Mouse (Mus musculus) embryonic facial prominence, embryonic 15.5 days (tissue): ENCODE measurements at regions not wholly inside any gene's neighbourhood (a gene's known extent, or its start where the extent isn't known, plus 50 kb on each side); places are given as distances from the start of the nearest gene placed in this dataset.
"Not testable (repeated sequence)": the region's sequence is repeated elsewhere in the genome, so short reads cannot be mapped to it uniquely, and the experiment has no call there.

ENCODE experiments used
- ATAC-seq: fragments of 200-750 bp; cut with Nextera tagmentation; 2 replicates; pipeline ENCODE4 v1.8.0; 2017; ENCODE audit warnings: low read depth, moderate TSS enrichment; ENCODE audit not compliant: insufficient number of reproducible peaks, low FRiP score, low TSS enrichment
- H3K27ac ChIP-seq: fragments of 300-500 bp; sonication (generic); replicated peaks from 2 replicates; pipeline ENCODE4 v1.5.1; 2015; ENCODE audit warnings: mild to moderate bottlenecking, inconsistent platforms
- H3K27me3 ChIP-seq: fragments of 300-500 bp; sonication (generic); 2 replicates; pipeline ENCODE4 v1.6.1; 2015; ENCODE audit warnings: inconsistent platforms
- H3K36me3 ChIP-seq: fragments of 300-500 bp; sonication (generic); 2 replicates; pipeline ENCODE4 v1.6.1; 2015; ENCODE audit warnings: mild to moderate bottlenecking, inconsistent platforms
- H3K4me1 ChIP-seq: fragments of 300-500 bp; sonication (generic); 2 replicates; pipeline ENCODE4 v1.6.1; 2015; ENCODE audit warnings: inconsistent platforms
- H3K4me2 ChIP-seq: fragments of 300-500 bp; sonication (generic); replicated peaks from 2 replicates; pipeline ENCODE4 v1.6.1; 2015; ENCODE audit warnings: mild to moderate bottlenecking, inconsistent platforms
- H3K4me3 ChIP-seq: fragments of 300-500 bp; sonication (generic); replicated peaks from 2 replicates; pipeline ENCODE4 v1.5.1; 2015; ENCODE audit warnings: mild to moderate bottlenecking, inconsistent platforms
- H3K9ac ChIP-seq: fragments of 300-500 bp; sonication (generic); 2 replicates; pipeline ENCODE4 v1.6.1; 2015; ENCODE audit warnings: inconsistent platforms
- H3K9me3 ChIP-seq: fragments of 300-500 bp; sonication (generic); replicated peaks from 2 replicates; pipeline ENCODE4 v1.6.1; 2016; ENCODE audit warnings: inconsistent platforms
- WGBS: fragments of 180-500 bp; shearing (Covaris S2); methylation state at CpG from one replicate; pipeline ENCODE4 v1.1.7; 2015; 5-methylcytosine and 5-hydroxymethylcytosine counted together

- 77% methylated on average over 2 of the region's 2 CpGs for WGBS
- H3K9ac ChIP-seq, result not testable (repeated sequence)
These were observed 257.5 kb upstream of the Pik3r1 start for GRCm38 (mm10) chr13:102025547-102025946.

GRCm38 (mm10) chr13:102031416-102031815 lies 263.4 kb upstream of the Pik3r1 start:
- Histone ChIP-seq H3K9ac (no peak overlapping the region), H3K4me2 (no peak overlapping the region), H3K4me1 (no peaks in the 10 kb centered on the region), H3K4me3 (no peak overlapping the region), H3K27ac (no peak overlapping the region), H3K36me3 (no peaks in the 10 kb centered on the region), H3K9me3 (no peaks in the 10 kb centered on the region), H3K27me3 (no peaks in the 10 kb centered on the region)
- ATAC-seq, result no peak
- WGBS, result 36% methylated on average over 4 of the region's 4 CpGs

More at GRCm38 (mm10) chr13:102025547-102025946, 257.5 kb upstream of the Pik3r1 start:
- H3K27ac ChIP-seq, H3K36me3 ChIP-seq, H3K27me3 ChIP-seq, ATAC-seq, H3K4me3 ChIP-seq, H3K9me3 ChIP-seq, H3K4me2 ChIP-seq, H3K4me1 ChIP-seq: not testable (repeated sequence)

- 49% methylated on average over 4 of the region's 4 CpGs for WGBS
- Histone ChIP-seq H3K9me3 (no peaks in the 10 kb centered on the region), H3K36me3 (no peaks in the 10 kb centered on the region), H3K4me2 (no peak overlapping the region), H3K27ac (no peak overlapping the region), H3K9ac (no peak overlapping the region), H3K4me1 (no peaks in the 10 kb centered on the region), H3K27me3 (no peaks in the 10 kb centered on the region), H3K4me3 (no peak overlapping the region)
- no peak for ATAC-seq
These were observed 266.5 kb upstream of the Pik3r1 start for GRCm38 (mm10) chr13:102034484-102034883.

GRCm38 (mm10) chr13:102036001-102036400 lies 268.0 kb upstream of the Pik3r1 start:
- no peaks in the 10 kb centered on the region for H3K36me3 ChIP-seq
- WGBS, result 64% methylated on average over 5 of the region's 5 CpGs

GRCm38 (mm10) chr13:102036819-102037624 lies 269.0 kb upstream of the Pik3r1 start:
- 73% methylated on average over 7 of the region's 7 CpGs for WGBS
- Histone ChIP-seq H3K4me2 (no peak overlapping the region), H3K27me3 (no peaks in the 10 kb centered on the region), H3K36me3 (no peaks in the 10 kb centered on the region), H3K27ac (no peak overlapping the region), H3K9ac (no peak overlapping the region), H3K4me3 (no peak overlapping the region), H3K4me1 (no peaks in the 10 kb centered on the region), H3K9me3 (no peaks in the 10 kb centered on the region)
- no peak for ATAC-seq

More at GRCm38 (mm10) chr13:102036001-102036400, 268.0 kb upstream of the Pik3r1 start:
- no peaks in the 10 kb centered on the region for H3K4me1 ChIP-seq
- H3K4me3 ChIP-seq, result no peak overlapping the region
- no peak for ATAC-seq
- H3K27ac ChIP-seq, result no peak overlapping the region
- no peak overlapping the region for H3K4me2 ChIP-seq
- no peak overlapping the region for H3K9ac ChIP-seq
- H3K9me3 ChIP-seq, result no peaks in the 10 kb centered on the region
- H3K27me3 ChIP-seq, result no peaks in the 10 kb centered on the region

GRCm38 (mm10) chr13:102060213-102060612 lies 292.2 kb upstream of the Pik3r1 start:
- no peak for ATAC-seq
- no peaks in the 10 kb centered on the region for H3K9me3 ChIP-seq

GRCm38 (mm10) chr13:102064590-102065273 lies 296.7 kb upstream of the Pik3r1 start:
- H3K4me1 ChIP-seq, result no peaks in the 10 kb centered on the region
- H3K27me3 ChIP-seq, result no peaks in the 10 kb centered on the region
- WGBS, result 70% methylated on average over 7 of the region's 7 CpGs
- no peaks in the 10 kb centered on the region for H3K9me3 ChIP-seq
- no peak for ATAC-seq
- H3K9ac ChIP-seq, result no peak overlapping the region
- H3K36me3 ChIP-seq, result no peaks in the 10 kb centered on the region
- H3K4me2 ChIP-seq, result no peak overlapping the region
- no peak overlapping the region for H3K4me3 ChIP-seq
- no peak overlapping the region for H3K27ac ChIP-seq

More at GRCm38 (mm10) chr13:102060213-102060612, 292.2 kb upstream of the Pik3r1 start:
- WGBS, result 89% methylated on average over 3 of the region's 3 CpGs
- Histone ChIP-seq H3K27ac (no peak overlapping the region), H3K4me3 (no peak overlapping the region), H3K4me1 (no peaks in the 10 kb centered on the region), H3K4me2 (no peak overlapping the region), H3K36me3 (no peaks in the 10 kb centered on the region), H3K9ac (no peak overlapping the region), H3K27me3 (no peaks in the 10 kb centered on the region)

- ATAC-seq, result no peak
- WGBS, result 77% methylated on average over 5 of the region's 5 CpGs
These were observed 297.2 kb upstream of the Pik3r1 start for GRCm38 (mm10) chr13:102065274-102065640.

GRCm38 (mm10) chr13:102065796-102066195 lies 297.8 kb upstream of the Pik3r1 start:
- Histone ChIP-seq H3K9ac (no peak overlapping the region), H3K4me3 (no peak overlapping the region), H3K4me2 (no peak overlapping the region), H3K36me3 (no peaks in the 10 kb centered on the region), H3K9me3 (no peaks in the 10 kb centered on the region), H3K27ac (no peak overlapping the region), H3K4me1 (peaks cover 4% of the 10 kb centered on the region; the same call in 1 of the 2 replicates), H3K27me3 (no peaks in the 10 kb centered on the region)
- WGBS, result 66% methylated on average over 5 of the region's 5 CpGs
- ATAC-seq, result no peak

More at GRCm38 (mm10) chr13:102065274-102065640, 297.2 kb upstream of the Pik3r1 start:
- no peak overlapping the region for H3K4me2 ChIP-seq
- no peak overlapping the region for H3K9ac ChIP-seq
- no peak overlapping the region for H3K4me3 ChIP-seq
- no peak overlapping the region for H3K27ac ChIP-seq
- no peaks in the 10 kb centered on the region for H3K4me1 ChIP-seq
- H3K9me3 ChIP-seq, result no peaks in the 10 kb centered on the region
- no peaks in the 10 kb centered on the region for H3K27me3 ChIP-seq
- H3K36me3 ChIP-seq, result no peaks in the 10 kb centered on the region

GRCm38 (mm10) chr13:102070740-102071139 lies 302.7 kb upstream of the Pik3r1 start:
- H3K9ac ChIP-seq, result no peak overlapping the region
- peaks cover 5% of the 10 kb centered on the region; the same call in 1 of the 2 replicates for H3K4me1 ChIP-seq
- H3K27me3 ChIP-seq, result no peaks in the 10 kb centered on the region
- no peaks in the 10 kb centered on the region for H3K9me3 ChIP-seq
- 17% methylated on average over 3 of the region's 3 CpGs for WGBS
- H3K4me3 ChIP-seq, result no peak overlapping the region
- no peak overlapping the region for H3K4me2 ChIP-seq
- no peaks in the 10 kb centered on the region for H3K36me3 ChIP-seq
- ATAC-seq, result peak; percentile 67
- peak overlapping the region; percentile 78 for H3K27ac ChIP-seq

- ATAC-seq, result no peak
- no peaks in the 10 kb centered on the region for H3K27me3 ChIP-seq
- no peak overlapping the region for H3K9ac ChIP-seq
- peaks cover 5% of the 10 kb centered on the region; the same call in 1 of the 2 replicates for H3K4me1 ChIP-seq
- 92% methylated on average over 4 of the region's 4 CpGs for WGBS
- no peak overlapping the region for H3K4me2 ChIP-seq
- no peaks in the 10 kb centered on the region for H3K9me3 ChIP-seq
- H3K27ac ChIP-seq, result no peak overlapping the region
- no peaks in the 10 kb centered on the region for H3K36me3 ChIP-seq
- no peak overlapping the region for H3K4me3 ChIP-seq
These were observed 304.3 kb upstream of the Pik3r1 start for GRCm38 (mm10) chr13:102072366-102072765.
